Mouse (Mus musculus): ENCODE results near the gene Smim20.

Smim20 gene

DNA sequence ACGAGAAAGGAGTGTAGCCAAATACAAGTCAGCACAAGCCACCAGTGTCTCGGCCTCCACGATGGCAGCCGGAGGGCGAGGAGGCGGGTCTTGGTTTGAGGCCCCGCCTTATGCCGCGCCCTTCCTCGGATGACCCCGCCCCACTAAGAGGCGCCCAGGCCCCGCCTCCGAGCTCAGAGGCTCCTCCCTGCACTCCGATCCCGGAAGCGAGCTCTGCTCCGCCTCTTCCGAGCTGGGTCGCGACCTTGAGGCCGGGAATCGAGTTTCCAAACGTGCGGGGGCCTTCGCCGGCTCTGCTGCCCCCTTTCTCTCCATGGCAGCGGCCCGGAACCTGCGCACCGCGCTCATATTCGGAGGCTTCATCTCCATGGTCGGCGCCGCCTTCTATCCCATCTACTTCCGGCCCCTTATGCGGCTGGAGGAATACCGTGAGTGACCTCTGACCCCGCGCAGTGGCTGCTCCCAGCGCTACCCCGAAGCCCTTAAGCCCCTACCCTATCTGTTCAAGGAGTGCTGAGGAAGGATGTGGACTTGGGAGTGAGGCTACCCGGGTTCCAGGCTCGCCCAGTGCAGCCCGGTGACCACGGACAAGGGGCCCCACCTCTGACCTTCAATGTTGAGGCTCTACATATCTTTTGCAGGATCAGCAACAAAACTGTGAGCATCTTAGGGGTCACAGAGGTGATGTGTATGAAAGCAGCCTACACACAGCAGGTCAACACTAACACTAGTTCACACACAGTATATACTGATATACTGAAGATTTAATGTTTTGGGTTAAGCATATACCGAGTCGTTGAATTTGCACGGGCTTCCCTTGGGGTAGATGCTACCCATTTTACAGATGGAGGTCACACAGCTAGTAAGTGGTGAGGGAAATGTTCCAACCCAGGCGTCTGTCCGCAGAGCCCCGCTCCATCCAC lies at the start of gene Smim20:
Smim20 (plus strand) TSS at position 153 of the 923 bp plus-strand sequence.
- DNase-seq (ENCODE audit: low spot score in 2 of 2) = peak; percentile 83 to 84

DNA sequence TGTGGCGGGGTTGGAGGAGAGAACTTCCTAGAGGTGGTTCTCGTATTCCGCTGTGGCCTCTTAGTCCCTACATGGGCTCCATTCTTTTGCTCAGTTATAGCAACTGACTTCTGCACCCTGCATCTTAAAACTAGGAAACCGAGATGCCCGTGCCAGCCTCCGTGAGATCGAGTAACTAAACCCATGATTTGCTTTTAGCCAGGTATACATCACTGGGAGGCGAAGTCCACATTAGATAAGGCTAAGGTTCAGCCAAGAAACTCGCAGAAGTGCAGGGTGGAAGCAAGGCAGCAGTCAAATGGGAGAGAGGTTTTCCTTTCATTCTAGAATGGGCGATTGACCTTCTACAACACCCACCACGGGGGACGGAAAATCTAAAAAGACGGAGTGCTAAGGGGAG lies 41.4 kb upstream of the Smim20 start:
- DNase-seq (ENCODE audit: low spot score in 2 of 2) = no peak

DNA sequence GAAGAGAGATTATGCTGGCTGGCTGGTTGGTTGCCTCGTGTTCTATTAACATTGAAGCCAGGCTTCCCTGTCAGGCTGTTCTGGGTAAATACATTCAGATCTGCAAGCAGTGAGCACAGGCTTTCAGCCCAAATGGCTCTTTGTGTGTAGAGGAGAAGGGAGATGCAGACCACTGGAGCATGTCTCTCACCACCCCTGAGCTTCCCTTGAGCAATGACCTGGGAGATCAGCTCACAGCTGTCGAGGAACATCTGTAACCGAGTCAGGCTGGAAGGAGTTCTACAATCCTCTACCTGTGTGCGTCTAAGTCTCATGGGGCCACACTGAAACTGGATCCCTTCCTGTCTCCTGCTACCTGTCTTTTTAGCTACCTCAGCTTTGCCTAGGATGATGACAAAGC lies 36.3 kb upstream of the Smim20 start:
- DNase-seq (ENCODE audit: low spot score in 2 of 2) = no peak

DNA sequence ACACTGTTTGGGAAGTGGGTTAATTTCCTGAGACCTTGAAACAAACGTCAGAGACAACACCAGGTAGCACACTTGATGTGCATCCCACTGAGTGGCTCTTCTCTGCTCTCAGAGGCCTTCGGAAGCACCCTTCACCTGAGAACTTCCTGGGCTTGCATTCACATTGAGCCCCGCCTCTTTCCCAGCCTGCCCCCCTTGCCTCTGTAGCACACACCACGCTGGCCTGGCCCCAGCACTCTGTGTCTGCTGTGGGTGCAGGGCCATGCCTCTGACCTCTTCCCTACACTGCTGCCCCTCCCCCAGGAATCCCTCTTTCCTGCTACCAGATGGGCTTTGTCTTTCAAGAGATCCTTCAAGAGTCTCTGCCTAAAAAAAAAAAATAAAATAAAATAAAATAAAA lies 31.3 kb upstream of the Smim20 start:
- no peak for DNase-seq (ENCODE audit: low spot score in 2 of 2)

DNA sequence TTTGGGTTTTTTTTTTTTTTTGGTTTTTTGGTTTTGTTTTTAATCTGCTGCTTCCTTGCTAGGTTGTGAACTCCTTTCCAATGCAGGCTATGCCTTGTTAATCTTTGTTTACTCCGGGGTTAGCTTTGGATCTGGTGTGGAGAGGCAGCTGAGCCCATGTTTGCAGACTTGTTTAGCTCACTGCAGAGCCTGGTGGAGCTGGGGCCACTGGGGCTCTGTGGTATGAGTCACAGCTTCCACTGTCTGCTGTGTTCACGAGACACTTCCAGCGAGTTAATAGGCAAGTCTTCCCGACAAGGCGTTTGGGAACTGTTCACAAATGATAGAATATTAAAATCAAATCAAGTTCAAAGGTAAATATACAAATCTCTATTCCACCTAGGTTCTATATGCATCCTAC lies 30.7 kb upstream of the Smim20 start:
- DNase-seq (ENCODE audit: low spot score in 2 of 2) = no peak

DNA sequence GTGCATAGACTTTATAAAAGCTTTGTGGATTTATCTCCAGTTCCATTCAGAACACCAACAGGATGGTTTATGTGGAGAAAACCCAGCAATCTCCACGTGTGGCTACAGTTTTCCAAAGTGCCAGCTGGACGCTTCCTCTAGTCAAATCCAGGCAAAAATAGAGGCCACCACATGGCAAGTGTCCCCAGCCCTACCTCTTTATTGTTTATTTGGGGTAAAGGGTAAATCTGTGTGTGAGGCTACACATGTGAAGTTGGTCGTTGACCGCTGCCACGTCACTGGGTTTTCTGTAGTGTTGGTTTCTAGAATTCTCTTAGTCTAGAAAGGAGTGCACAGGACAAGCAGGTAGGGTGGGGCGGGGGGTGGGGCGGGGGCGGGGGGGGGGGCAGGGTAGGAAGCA lies 30.1 kb upstream of the Smim20 start:
- DNase-seq (ENCODE audit: low spot score in 2 of 2) = no peak

DNA sequence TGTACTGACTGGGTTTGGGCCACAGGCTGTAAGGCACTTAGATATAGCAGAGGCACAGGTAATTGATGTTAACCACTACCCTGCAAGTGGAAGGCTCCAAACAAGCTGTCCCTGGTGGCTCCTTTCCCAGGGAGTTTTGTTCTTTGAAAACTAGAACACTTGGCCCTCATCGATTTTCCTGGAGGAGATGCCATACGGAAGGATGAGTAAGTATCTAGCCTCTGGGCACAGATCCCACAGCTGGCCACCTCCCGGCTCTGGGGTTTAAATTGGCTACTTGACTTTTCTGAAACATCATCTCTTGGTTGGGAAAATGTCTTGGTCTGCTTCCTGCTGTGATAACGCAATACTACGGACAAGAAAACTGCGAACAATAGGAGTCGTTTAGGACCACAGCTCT lies 28.1 kb upstream of the Smim20 start:
- DNase-seq (ENCODE audit: low spot score in 2 of 2) = no peak

DNA sequence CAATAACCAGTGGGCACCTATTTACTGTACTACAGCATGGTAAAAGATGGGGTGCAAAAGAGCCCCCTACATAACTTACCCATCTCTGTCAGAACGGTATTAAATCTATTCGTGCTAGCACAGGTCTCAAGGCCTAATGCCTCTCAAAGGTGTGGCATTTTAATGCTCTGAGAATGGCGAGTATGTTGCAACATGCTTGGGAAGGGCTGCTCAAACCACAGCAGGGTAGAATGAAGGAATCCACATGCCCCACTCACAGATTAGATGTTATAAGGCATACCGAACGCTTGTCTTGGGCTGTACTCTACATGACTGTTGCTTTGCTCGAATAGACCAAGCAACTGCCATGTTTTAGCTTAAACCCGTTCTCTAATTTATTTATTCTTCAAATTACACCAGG lies 27.7 kb upstream of the Smim20 start:
- DNase-seq (ENCODE audit: low spot score in 2 of 2) = no peak

DNA sequence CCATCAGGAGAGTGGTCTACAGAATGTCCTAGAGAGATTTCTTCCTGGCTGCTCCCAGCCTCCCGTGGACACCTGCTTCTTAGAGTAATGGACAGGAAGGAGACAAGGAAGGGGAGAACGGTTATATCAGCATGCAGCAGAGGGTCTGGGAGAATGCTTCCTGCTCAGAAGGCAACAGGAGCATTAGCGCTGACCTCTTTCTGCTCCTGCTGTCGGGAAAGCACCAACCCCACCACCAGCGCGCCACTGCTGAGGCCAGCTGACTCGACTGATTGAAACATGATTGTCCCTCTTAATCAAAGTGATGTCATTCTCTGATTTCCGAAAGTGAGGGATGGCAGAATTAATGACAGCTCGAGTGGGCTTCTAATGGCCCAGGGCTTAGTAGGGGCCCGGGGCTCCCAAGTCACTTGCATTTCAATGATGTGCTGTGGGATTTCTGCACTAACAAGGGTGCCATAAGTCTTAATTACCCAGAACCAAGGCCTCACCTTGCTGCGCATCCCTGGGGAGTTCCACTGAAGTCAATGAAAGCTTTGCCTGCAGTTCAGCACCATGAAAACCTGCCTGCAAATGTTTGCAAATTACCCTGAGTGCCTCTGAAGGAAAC lies 26.9 kb upstream of the Smim20 start:
- no peak for DNase-seq (ENCODE audit: low spot score in 2 of 2)

DNA sequence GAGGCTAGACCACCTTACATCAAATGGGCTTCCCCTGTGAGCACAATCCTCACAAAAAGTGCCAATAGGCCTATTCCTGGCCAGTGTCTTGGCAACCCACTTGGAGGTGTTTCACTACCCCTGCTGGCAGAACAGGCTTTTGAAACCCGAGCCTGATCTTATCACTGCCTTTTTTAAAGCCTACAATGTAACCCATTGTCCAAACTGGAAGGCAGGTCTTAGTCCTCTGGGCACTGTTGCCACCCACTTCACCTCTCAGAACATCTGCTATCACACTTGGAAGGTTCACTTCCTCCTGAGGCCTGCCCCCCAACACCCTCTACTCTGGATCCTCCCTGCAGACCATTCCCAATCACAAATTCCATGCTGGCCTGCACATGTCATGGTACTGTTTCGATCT lies 25.8 kb upstream of the Smim20 start:
- no peak for DNase-seq (ENCODE audit: low spot score in 2 of 2)

DNA sequence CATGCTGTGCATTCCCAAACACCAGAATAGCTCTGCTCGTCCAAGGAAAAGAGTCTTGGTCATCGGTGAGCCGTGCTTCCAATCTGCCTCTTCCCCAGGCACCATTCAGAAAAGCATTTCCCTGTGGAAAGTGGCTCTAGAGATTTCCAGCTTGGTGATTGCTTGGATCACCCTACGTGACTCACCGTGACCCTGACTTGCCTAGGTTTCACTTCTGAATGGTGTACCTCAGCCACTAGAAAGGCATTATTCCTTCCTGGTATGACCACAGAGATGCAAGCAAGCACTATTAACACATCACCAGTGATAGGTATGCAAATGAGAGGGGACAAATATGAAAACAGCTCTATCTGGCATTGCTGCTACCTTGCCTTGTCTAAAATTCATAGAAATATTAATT lies 24.9 kb upstream of the Smim20 start:
- no peak for DNase-seq (ENCODE audit: low spot score in 2 of 2)

DNA sequence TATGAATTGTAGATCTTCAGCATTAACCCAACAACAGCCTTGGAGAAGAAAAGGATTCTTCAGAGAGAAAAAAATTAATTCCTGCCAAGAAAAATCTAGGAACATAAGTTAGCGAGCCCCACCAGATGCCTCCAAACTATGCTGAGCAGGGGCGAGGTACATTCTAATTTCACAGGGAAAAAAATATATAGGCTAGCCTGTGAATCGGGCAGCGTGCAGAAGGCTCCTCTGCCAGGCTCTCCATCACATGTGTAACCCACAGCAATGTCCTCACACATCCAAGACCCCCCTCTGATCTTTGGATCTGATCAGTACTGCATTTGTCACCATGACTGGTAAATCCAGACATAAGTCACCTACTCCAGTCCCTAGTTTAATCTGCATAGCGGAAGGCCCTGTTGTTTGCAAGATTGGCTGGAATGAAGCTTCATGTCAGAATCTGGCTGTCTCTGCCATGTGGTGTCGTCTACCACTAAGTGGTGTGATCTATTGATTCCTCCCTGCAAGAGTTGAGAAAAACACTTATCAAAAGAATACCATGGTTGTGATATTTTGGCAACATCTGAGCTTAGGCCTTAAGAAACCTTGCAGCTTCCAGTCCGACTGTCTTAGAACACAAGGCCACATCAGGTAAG lies 23.9 kb upstream of the Smim20 start:
- no peak for DNase-seq (ENCODE audit: low spot score in 2 of 2)

DNA sequence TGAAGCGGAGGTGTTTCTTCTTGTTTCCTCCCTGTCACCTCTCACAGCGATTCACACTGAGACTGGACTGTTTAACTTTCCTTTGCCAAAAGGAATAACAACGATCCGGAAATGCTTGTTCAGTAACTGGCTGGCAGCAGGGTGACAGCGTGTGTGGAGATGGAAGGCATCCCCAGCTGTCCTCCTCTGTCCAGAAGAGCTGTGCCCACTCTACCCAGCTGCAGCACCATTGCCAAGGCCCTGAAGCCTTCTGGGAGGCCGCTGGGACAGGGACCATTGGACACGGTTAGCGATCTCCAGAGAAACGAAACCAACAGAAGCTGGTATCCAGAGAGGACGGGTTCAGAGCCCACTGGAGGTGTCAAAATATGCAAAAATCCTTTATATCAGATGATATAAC lies 22.9 kb upstream of the Smim20 start:
- DNase-seq (ENCODE audit: low spot score in 2 of 2) = no peak

DNA sequence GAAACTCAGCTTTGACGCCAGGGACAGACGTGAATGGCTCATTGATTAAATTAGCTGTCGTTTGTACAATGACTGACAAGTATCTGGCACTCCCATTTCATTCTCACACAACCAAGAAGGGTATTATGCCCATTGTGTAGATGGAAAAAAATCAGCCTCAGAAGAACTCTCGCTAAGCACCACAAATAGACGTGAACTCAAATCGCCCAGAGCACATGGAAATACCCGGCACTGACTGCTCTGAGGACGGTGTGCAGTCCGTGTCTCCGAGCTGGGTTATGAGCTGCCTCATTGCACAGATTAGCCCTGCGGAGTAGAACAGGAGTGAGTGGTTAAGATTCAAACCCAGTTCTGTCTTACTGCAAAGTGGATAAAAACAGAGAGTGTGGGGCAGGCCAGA lies 18.4 kb upstream of the Smim20 start:
- DNase-seq (ENCODE audit: low spot score in 2 of 2) = no peak

DNA sequence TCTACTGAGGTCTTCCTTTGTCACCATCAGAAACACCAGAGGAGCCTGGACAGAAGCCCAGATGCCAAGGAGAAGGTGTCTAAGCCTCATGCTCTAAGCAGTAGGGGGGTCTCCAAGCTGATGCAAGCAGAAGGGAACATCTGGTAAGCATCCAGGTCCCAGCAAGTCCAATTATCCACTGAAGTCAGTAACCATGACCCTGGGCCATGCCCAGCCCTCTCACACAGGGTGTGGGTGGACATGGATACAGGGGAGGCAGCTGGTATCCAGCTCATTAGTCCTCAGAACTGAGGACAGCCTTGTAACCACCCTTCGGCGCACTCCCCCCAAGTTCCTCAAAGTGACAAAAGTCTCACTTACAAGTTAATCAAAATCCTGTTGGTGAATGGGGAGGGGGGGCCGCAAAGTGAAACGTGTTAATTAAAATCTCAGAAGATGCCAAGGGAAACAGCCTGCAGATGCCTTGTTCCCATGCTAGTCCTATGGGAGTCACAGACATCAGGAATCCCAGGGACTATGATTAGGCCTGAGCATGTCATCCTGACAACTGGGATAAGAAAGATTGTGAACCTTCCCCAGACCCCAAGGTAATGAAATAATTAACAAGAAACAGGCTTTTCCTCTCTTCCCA lies 17.3 kb upstream of the Smim20 start:
- no peak for DNase-seq (ENCODE audit: low spot score in 2 of 2)

DNA sequence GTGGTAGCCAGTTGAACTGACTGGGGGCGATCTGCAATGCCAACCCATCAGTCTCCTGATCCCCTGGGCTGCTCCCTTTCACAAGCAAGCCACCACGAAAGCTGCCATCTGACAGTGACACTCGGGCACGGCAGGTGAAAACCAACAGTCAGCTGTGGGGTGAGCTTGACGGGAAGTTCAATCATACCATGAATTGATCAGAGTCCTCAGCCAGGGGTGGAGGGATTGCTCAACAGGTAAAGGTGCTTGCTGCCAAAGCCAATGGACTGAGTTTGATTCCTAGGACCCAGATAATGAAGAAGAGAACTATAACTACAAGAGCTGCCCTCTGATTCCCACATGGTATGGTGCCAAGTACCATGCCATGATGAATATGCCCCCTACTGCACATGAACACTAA lies 12.7 kb upstream of the Smim20 start:
- DNase-seq (ENCODE audit: low spot score in 2 of 2) = no peak

DNA sequence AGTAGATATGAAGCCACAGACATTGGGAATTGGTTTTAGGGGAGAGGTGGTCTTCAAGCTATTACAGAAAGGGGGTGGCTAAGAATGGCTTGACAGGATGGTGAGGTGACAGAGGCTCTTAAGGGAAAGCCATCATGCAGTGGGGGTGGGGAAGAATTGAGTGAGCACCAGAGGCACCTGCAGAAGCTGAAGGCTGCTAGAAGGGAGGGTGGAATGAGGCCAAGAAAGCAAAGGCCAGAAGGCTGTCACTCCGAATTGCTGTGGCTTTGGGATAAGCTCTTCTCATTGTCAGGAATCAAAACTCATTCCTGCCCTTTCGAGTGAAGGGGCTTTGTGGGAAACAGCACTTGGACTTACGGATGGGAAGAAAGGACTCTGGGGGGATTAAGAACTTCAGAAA lies 12.1 kb upstream of the Smim20 start:
- DNase-seq (ENCODE audit: low spot score in 2 of 2) = no peak

DNA sequence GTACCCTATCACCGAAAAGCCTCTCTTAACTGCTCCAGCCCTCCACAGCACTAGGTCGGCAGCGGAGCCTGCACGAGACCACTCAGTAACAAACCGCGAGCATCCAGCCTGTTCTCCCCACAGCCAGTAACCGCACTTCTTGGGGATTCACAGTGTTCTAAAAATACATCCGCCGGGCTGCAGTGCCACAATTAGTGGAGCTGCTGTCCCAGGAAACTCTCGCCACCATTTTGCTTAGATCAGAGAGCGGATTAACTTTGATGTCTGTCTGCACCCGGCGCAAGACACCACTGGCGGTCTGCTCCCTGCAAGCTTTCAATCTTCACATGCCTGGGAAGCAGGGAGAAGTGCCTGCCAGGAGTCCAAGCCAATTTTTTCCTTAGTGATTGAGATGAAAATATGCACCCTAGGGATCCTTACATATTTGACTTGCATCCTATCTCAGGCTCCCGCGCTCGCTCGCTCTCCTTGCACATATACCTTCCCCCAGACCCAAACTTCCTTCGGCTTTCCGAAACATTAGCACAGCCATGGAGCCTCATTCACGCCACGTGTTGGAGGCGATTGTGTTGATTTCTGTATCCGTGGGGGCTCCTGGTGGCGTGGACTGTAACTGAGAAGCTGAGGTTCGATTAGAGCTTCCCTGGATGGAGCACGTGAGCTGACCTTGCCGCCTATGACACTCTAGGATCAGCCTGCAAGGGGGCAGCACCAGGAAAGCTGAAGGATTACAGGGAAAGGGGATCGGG lies 8.7 kb upstream of the Smim20 start:
- no peak for DNase-seq (ENCODE audit: low spot score in 2 of 2)

DNA sequence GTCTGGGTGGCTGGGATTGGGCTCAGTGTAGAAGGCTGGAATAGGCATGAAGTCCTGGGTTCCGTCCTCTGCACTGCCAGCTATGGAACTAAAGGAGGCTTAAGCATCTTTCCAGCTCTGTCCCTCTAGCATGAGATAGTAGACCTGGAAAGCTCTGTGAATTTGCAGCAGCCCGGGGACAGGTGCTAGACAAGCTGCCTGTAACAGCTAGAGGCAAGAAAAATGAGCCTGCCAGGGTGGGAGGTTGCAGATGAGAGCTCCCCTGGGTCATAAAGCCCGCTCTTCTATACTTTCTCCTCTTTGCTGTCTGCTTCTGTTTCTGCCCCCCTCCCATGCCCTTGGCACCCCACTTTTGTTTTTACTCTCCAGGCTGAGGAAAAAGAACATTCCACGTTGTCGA lies 7.0 kb upstream of the Smim20 start:
- DNase-seq (ENCODE audit: low spot score in 2 of 2) = no peak

DNA sequence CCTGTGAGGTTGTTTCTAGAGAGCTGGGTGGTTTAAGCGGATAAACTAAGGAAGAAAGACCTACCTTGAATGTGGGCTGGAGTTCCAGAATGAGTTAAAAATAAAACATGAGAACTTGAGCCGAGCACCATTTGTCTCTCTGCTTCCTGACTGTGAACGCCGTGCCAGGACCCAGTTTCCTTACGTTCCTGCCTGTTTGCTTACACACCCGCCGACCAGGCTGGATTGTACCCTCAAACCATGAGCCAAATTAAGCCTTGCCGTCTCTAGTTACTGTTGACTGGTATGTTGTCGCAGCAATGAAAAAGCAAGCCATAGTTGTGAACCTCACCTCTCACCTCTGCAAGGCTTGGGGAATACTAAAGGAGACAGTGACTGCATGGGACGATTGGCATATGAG lies 4.9 kb upstream of the Smim20 start:
- no peak for DNase-seq (ENCODE audit: low spot score in 2 of 2)

DNA sequence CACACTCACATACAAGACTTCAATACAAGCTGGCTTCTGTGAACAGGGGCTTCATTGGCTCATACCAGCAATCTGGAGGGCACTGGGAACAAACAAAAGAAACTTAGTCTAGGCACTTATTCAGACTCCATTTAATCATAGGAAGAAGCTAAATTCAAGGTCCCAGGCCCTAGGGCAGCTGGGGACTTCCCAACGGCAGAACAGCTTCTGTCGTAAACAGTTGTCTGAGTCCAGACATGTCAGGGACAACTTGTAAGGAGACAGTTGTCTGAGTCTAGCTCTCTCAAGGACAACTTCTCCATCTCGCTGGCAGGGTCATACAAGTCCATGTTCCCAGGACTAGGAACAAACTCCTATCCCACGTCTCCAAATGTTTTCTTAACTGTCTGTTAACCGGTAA lies 2.8 kb upstream of the Smim20 start:
- no peak for DNase-seq (ENCODE audit: low spot score in 2 of 2)

DNA sequence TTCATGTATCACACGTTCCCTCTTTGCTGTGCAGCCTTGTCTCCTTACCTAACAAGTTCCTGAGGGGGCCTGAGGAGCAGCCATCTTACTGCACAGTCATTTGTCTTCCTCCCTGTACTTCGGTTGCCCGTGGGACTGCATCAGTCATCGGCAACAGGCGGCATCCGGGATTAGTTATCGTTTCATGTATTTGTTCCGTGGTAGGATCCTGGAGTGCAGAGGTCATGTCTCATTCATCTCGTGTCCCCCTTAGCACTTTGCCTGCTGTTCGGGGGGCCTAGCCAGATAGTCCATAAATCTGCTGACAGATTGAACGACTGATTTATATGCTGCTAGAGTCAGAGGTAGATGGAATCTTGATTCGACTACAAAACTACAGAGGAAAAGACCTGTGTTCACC lies 1.1 kb upstream of the Smim20 start:
- DNase-seq (ENCODE audit: low spot score in 2 of 2) = no peak

Measured in spleen, postnatal 36 days (tissue).